Mouse (Mus musculus) E14TG2a.4 (cell line): ENCODE measurements around the gene Mb.

Source experiments
- CTCF ChIP-seq: conservative IDR thresholded peaks from 2 replicates; pipeline ENCODE4 v1.5.1; 2014; ENCODE audit warnings: low read length
- NANOG ChIP-seq: IDR thresholded peaks from 2 replicates; pipeline ENCODE4 v1.6.1; 2014; ENCODE audit warnings: borderline replicate concordance, low read length, mixed read lengths
- POU5F1 ChIP-seq: IDR thresholded peaks from 2 replicates; pipeline ENCODE4 v1.6.1; 2014; ENCODE audit warnings: low read length, borderline replicate concordance

DNA sequence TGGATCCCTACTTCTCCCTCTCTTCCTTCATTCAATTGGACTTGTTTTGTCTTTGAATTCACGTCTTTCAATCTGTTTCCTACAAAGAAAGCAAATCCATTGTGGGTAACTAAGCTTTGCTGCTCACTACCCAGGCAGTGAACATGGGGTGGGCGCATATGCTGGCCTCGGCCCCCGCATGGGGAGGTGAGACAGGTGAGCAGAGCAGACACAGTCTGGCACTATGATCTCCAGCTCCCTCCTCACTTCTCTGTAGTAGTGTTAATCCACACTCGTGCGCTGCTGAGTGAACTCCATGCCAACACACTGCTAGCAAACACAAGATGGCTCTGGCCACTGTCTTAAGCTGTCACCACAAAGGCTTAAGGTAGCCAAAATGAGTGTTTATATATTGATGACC lies 46.9 kb upstream of the Mb start:
- TF ChIP-seq CTCF (no peak), NANOG (no peak), POU5F1 (no peak)
